Mouse (Mus musculus) heart, embryonic 11.5 days (tissue): ENCODE measurements at regions not wholly inside any gene's neighbourhood (a gene's known extent, or its start where the extent isn't known, plus 50 kb on each side); places are given as distances from the start of the nearest gene placed in this dataset.

Experiments used
- ATAC-seq: fragments of 200-750 bp; cut with Nextera tagmentation; replicated peaks from 2 replicates; pipeline ENCODE4 v1.8.0; 2017; ENCODE audit warnings: moderate library complexity; ENCODE audit not compliant: insufficient number of reproducible peaks, low FRiP score, low TSS enrichment
- H3K27ac ChIP-seq: fragments of 300-500 bp; sonication (generic); 2 replicates; pipeline ENCODE4 v1.5.1; 2014; ENCODE audit warnings: mild to moderate bottlenecking, low read depth, low read length
- H3K27me3 ChIP-seq: fragments of 300-500 bp; sonication (generic); 2 replicates; pipeline ENCODE4 v1.6.1; 2014; ENCODE audit warnings: mild to moderate bottlenecking, low read length, mixed read lengths; ENCODE audit not compliant: control insufficient read depth, insufficient read depth
- H3K36me3 ChIP-seq: fragments of 300-500 bp; sonication (generic); 2 replicates; pipeline ENCODE4 v1.6.1; 2014; ENCODE audit warnings: mild to moderate bottlenecking, low read length, moderate library complexity, mixed read lengths; ENCODE audit not compliant: control insufficient read depth, insufficient read depth
- H3K4me1 ChIP-seq: fragments of 300-500 bp; sonication (generic); 2 replicates; pipeline ENCODE4 v1.6.1; 2014; ENCODE audit warnings: low read length; ENCODE audit not compliant: control insufficient read depth, insufficient read depth
- H3K4me2 ChIP-seq: fragments of 300-500 bp; sonication (generic); 2 replicates; pipeline ENCODE4 v1.6.1; 2014; ENCODE audit warnings: mild to moderate bottlenecking, moderate library complexity
- H3K4me3 ChIP-seq: fragments of 300-500 bp; sonication (generic); 2 replicates; pipeline ENCODE4 v1.5.1; 2014; ENCODE audit warnings: low read depth, low read length
- H3K9ac ChIP-seq: fragments of 300-500 bp; sonication (generic); 2 replicates; pipeline ENCODE4 v1.6.1; 2014; ENCODE audit warnings: mild to moderate bottlenecking, low read depth, low read length, moderate library complexity
- H3K9me3 ChIP-seq: fragments of 300-500 bp; sonication (generic); replicated peaks from 2 replicates; pipeline ENCODE4 v1.6.1; 2016; ENCODE audit warnings: low read length; ENCODE audit not compliant: control insufficient read depth
- WGBS: fragments of 180-500 bp; shearing (Covaris S2); extraction: QIAGEN DNeasy Blood & Tissue Kit; methylation state at CpG from one replicate; pipeline ENCODE4 v1.1.7; 2014; ENCODE audit not compliant: insufficient replicate concordance; 5-methylcytosine and 5-hydroxymethylcytosine counted together

GRCm38 (mm10) chr11:48558053-48558452, 242.1 kb upstream of the Rack1 start:
- H3K4me2 ChIP-seq = no peak overlapping the region
- H3K27me3 ChIP-seq = no peaks in the 10 kb centered on the region
- no peak for ATAC-seq
- no peak overlapping the region for H3K27ac ChIP-seq
- H3K9ac ChIP-seq = no peak overlapping the region
- no peak overlapping the region for H3K4me3 ChIP-seq
- H3K4me1 ChIP-seq = no peaks in the 10 kb centered on the region
- no peaks in the 10 kb centered on the region for H3K9me3 ChIP-seq
- 65% methylated on average over 1 of the region's 1 CpGs for WGBS
- H3K36me3 ChIP-seq = no peaks in the 10 kb centered on the region

- H3K36me3 ChIP-seq = no peaks in the 10 kb centered on the region
- no peaks in the 10 kb centered on the region for H3K9me3 ChIP-seq
- no peaks in the 10 kb centered on the region for H3K4me1 ChIP-seq
- no peak for ATAC-seq
- no peak overlapping the region for H3K4me3 ChIP-seq
- H3K27ac ChIP-seq = no peak overlapping the region
- H3K4me2 ChIP-seq = no peak overlapping the region
- WGBS = 84% methylated on average over 3 of the region's 3 CpGs
- H3K9ac ChIP-seq = no peak overlapping the region
- no peaks in the 10 kb centered on the region for H3K27me3 ChIP-seq
Observed at GRCm38 (mm10) chr11:48552006-48552405, 248.1 kb upstream of the Rack1 start.

GRCm38 (mm10) chr11:48551201-48551600, 248.9 kb upstream of the Rack1 start:
- Histone ChIP-seq H3K9ac (no peak overlapping the region), H3K27ac (no peak overlapping the region)
- WGBS = 46% methylated on average over 2 of the region's 2 CpGs

DNA sequence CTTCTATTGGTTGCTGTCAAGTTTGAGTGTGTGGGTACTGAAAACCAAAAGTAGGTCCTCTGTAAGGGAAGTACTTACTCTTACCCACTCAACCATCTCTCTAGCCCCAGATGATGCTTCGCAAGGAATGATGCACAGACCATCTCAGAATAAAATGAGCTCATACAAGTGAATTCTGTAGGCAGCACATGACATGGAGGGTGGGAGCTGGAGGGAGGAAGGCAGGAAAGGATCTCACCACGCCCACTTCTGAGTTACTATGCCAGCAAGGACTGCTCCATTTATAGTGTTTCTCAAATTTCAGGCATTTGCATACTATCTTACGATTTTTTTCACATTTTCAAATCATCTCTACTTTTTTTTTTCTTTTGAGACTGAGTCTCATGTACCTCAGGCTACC, 273.8 kb upstream of the Rack1 start:
- no peak for ATAC-seq
- no peaks in the 10 kb centered on the region for H3K27me3 ChIP-seq
- H3K27ac ChIP-seq = no peak overlapping the region
- no peaks in the 10 kb centered on the region for H3K9me3 ChIP-seq
- WGBS = 72% methylated on average over 3 of the region's 3 CpGs
- H3K4me3 ChIP-seq = no peak overlapping the region
- H3K4me1 ChIP-seq = no peaks in the 10 kb centered on the region; the same call in 1 of the 2 replicates
- H3K9ac ChIP-seq = no peak overlapping the region
- no peaks in the 10 kb centered on the region for H3K36me3 ChIP-seq
- H3K4me2 ChIP-seq = no peak overlapping the region

More at GRCm38 (mm10) chr11:48551201-48551600, 248.9 kb upstream of the Rack1 start:
- Histone ChIP-seq H3K4me3 (no peak overlapping the region), H3K9me3 (no peaks in the 10 kb centered on the region), H3K36me3 (no peaks in the 10 kb centered on the region), H3K27me3 (no peaks in the 10 kb centered on the region), H3K4me1 (no peaks in the 10 kb centered on the region), H3K4me2 (no peak overlapping the region)
- no peak for ATAC-seq

DNA sequence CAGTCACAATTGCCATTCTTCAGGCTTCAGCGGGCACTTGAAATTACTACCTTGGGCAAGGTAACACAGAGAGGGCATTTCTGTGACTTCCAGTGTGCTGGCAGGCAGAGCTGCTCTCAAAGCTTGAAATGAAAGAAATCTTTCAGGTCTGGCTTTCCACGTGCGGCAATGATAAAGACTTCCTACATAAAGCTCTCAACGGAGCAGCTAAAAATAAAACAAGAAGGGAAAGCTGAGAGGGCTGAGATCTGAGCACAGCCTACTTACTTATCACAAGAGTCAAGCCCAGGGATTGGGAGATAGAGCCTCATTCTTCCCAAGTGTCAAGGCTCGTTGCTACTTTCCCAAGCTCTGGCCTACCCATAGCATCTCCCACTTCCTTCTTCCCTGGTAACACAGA, 274.6 kb upstream of the Rack1 start:
- WGBS = 32% methylated on average over 5 of the region's 5 CpGs
- Histone ChIP-seq H3K27ac (0 out of 2 replicates have a peak overlapping the region, but pooled peaks have one; percentile 41), H3K4me1 (no peaks in the 10 kb centered on the region; the same call in 1 of the 2 replicates), H3K4me2 (peak overlapping the region; percentile 29; the same call in 1 of the 2 replicates), H3K36me3 (no peaks in the 10 kb centered on the region), H3K27me3 (no peaks in the 10 kb centered on the region), H3K9ac (no peak overlapping the region), H3K4me3 (no peak overlapping the region), H3K9me3 (no peaks in the 10 kb centered on the region)
- no peak for ATAC-seq

GRCm38 (mm10) chr11:48506886-48507285, 293.2 kb upstream of the Rack1 start:
- Histone ChIP-seq H3K9ac (no peak overlapping the region), H3K9me3 (no peaks in the 10 kb centered on the region), H3K4me1 (no peaks in the 10 kb centered on the region), H3K4me2 (no peak overlapping the region), H3K4me3 (no peak overlapping the region), H3K27me3 (no peaks in the 10 kb centered on the region), H3K36me3 (no peaks in the 10 kb centered on the region), H3K27ac (no peak overlapping the region)
- ATAC-seq = no peak
- 73% methylated on average over 3 of the region's 3 CpGs for WGBS

GRCm38 (mm10) chr11:48502011-48502806, 297.9 kb upstream of the Rack1 start:
- no peak for ATAC-seq
- H3K4me3 ChIP-seq = no peak overlapping the region
- no peak overlapping the region for H3K4me2 ChIP-seq
- no peaks in the 10 kb centered on the region for H3K36me3 ChIP-seq
- no peaks in the 10 kb centered on the region for H3K9me3 ChIP-seq
- 53% methylated on average over 10 of the region's 10 CpGs for WGBS
- H3K27me3 ChIP-seq = no peaks in the 10 kb centered on the region
- H3K27ac ChIP-seq = no peak overlapping the region
- H3K9ac ChIP-seq = no peak overlapping the region
- no peaks in the 10 kb centered on the region for H3K4me1 ChIP-seq

DNA sequence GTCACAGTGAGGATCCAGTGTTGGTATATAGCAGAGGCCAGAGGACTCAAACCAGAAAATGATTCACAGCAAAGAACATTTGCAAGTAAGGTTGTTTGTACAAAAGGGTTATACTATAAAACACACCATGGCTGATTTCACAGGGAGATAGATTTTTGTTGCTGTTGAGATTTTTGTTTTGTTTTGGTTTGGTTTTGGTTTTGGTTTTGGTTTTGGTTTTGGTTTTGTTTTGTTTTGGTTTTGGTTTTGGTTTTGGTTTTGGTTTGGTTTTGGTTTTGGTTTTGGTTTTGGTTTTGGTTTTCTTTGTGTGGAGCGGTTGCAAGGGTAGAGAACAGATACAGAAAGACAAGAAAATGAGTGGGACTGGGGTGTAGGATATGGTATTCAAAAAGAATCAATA, 301.1 kb upstream of the Rack1 start:
- Histone ChIP-seq H3K36me3 (no peaks in the 10 kb centered on the region), H3K27ac (no peak overlapping the region), H3K4me2 (no peak overlapping the region), H3K27me3 (no peaks in the 10 kb centered on the region), H3K9ac (no peak overlapping the region), H3K9me3 (no peaks in the 10 kb centered on the region), H3K4me1 (no peaks in the 10 kb centered on the region), H3K4me3 (no peak overlapping the region)
- WGBS = 83% methylated on average over 1 of the region's 1 CpGs
- ATAC-seq = no peak

DNA sequence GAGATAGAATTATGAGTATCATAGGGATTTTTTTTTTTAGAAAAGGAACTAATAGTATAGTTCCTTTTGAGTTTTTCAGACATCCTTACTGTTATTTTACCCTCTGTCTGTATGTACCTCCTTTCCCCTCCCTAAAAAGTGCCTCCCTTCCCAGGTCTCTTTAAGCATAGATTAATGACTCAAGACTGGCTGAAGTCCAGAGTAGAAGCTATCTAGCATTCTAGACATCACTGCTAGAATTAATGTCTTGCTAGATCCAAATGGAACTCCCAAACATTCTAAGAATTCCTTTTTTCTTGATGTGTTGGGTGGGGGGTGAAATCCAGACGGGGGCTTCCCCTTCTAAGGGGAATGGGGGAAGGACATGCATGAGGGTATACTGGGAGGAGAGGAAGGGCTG, 311.8 kb upstream of the Rack1 start:
- H3K36me3 ChIP-seq = no peaks in the 10 kb centered on the region
- H3K4me1 ChIP-seq = no peaks in the 10 kb centered on the region
- H3K4me3 ChIP-seq = no peak overlapping the region
- H3K9ac ChIP-seq = no peak overlapping the region
- no peak overlapping the region for H3K4me2 ChIP-seq
- H3K9me3 ChIP-seq = no peaks in the 10 kb centered on the region
- ATAC-seq = no peak
- 45% methylated on average over 1 of the region's 1 CpGs for WGBS
- no peaks in the 10 kb centered on the region for H3K27me3 ChIP-seq
- H3K27ac ChIP-seq = no peak overlapping the region
